Mouse (Mus musculus) hindbrain, embryonic 14.5 days (tissue): ENCODE data around the gene Ube2o. TPM values are rescaled to one million over a fixed set of nuclear protein-coding genes. Genes with fewer than 3 reads are reported as not detected.
A peak's percentile ranks its signal among the peaks of the same experiment; 100 is the strongest.

Source experiments
- ATAC-seq: fragments of 200-750 bp; cut with Nextera tagmentation; 2 replicates; pipeline ENCODE4 v1.8.0; 2017; ENCODE audit warnings: moderate number of reproducible peaks, mild to moderate bottlenecking, moderate TSS enrichment, moderate library complexity; ENCODE audit not compliant: low FRiP score
- DNase-seq: peaks from one replicate; pipeline ENCODE4 v3.0.0-alpha.2; 2015; ENCODE audit warnings: low spot score
- H3K27ac ChIP-seq: fragments of 300-500 bp; sonication (generic); 2 replicates; pipeline ENCODE4 v1.5.1; 2014; ENCODE audit warnings: mild to moderate bottlenecking, moderate library complexity
- H3K27me3 ChIP-seq: fragments of 300-500 bp; sonication (generic); 2 replicates; pipeline ENCODE4 v1.6.1; 2014; ENCODE audit warnings: mild to moderate bottlenecking, low read length, mixed read lengths; ENCODE audit not compliant: control insufficient read depth, insufficient read depth
- H3K36me3 ChIP-seq: fragments of 300-500 bp; sonication (generic); replicated peaks from 2 replicates; pipeline ENCODE4 v1.6.1; 2014; ENCODE audit not compliant: control insufficient read depth, insufficient read depth
- H3K4me1 ChIP-seq: fragments of 300-500 bp; sonication (generic); replicated peaks from 2 replicates; pipeline ENCODE4 v1.6.1; 2014; ENCODE audit warnings: antibody characterized with exemption, low read length, mixed read lengths; ENCODE audit not compliant: control insufficient read depth, insufficient read depth
- H3K4me2 ChIP-seq: fragments of 300-500 bp; sonication (generic); replicated peaks from 2 replicates; pipeline ENCODE4 v1.6.1; 2014; ENCODE audit warnings: mild to moderate bottlenecking, moderate library complexity
- H3K4me3 ChIP-seq: fragments of 300-500 bp; sonication (generic); replicated peaks from 2 replicates; pipeline ENCODE4 v1.5.1; 2014; ENCODE audit warnings: mild to moderate bottlenecking, low read length
- H3K9ac ChIP-seq: fragments of 300-500 bp; sonication (generic); 2 replicates; pipeline ENCODE4 v1.6.1; 2014
- H3K9me3 ChIP-seq: fragments of 300-500 bp; sonication (generic); 2 replicates; pipeline ENCODE4 v1.6.1; 2016; ENCODE audit warnings: low read length; ENCODE audit not compliant: control insufficient read depth
- WGBS: fragments of 180-500 bp; shearing (Covaris S2); extraction: QIAGEN DNeasy Blood & Tissue Kit; methylation state at CpG from one replicate; pipeline ENCODE4 v1.1.7; 2014; 5-methylcytosine and 5-hydroxymethylcytosine counted together
- polyA plus RNA-seq: library from polyadenylated mRNA; unstranded; fragments of >200 nt; fragmentation: Nextera tagmentation; extraction: Ambion mirVana; gene quantifications from 2 replicates; pipeline ENCODE4 v1.2.1, GENCODE M21; 2014

Gene Ube2o
- polyA plus RNA-seq, 1 experiment from 2014 or later, result 28.5 TPM

DNA sequence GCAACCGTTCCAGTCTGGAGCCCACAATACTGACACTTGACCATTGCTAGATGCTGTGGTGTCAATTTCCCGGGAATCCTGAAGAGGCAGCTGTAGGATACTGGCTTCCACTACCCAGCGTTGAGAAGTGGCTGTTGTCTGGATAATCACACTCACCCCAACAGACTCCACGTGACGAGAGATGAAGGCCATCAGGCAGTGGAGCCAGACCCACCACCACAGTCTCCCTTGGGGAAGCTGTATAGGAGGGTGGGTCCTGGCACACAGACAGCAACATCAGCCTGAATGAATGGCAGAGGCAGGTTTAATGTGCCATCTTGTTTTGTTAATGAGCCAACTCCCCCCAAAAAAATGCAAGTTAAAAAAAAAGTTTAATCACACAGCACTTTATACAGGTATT, 43.9 kb downstream of the Ube2o start:
- H3K27me3 ChIP-seq, result peaks cover 28% of the 10 kb centered on the region
- WGBS, result 66% methylated on average over 5 of the region's 5 CpGs
- peaks cover 56% of the 10 kb centered on the region for H3K36me3 ChIP-seq

GRCm38 (mm10) chr11:116536685-116537084, 44.6 kb downstream of the Ube2o start:
- WGBS, result 89% methylated on average over 7 of the region's 7 CpGs
- DNase-seq (no peak), ATAC-seq (no peak)
- Histone ChIP-seq H3K9me3 (no peaks in the 10 kb centered on the region), H3K4me2 (no peak overlapping the region), H3K27me3 (peaks cover 35% of the 10 kb centered on the region), H3K9ac (no peak overlapping the region), H3K4me1 (peaks cover 17% of the 10 kb centered on the region), H3K27ac (no peak overlapping the region), H3K36me3 (peaks cover 49% of the 10 kb centered on the region), H3K4me3 (no peak overlapping the region)

More for the DNA sequence above, 43.9 kb downstream of the Ube2o start:
- no peak for DNase-seq
- Histone ChIP-seq H3K4me2 (no peak overlapping the region), H3K9ac (no peak overlapping the region), H3K4me1 (peaks cover 13% of the 10 kb centered on the region), H3K4me3 (no peak overlapping the region), H3K27ac (no peak overlapping the region), H3K9me3 (no peaks in the 10 kb centered on the region)
- ATAC-seq, result no peak

GRCm38 (mm10) chr11:116534154-116534865, 46.9 kb downstream of the Ube2o start:
- no peak overlapping the region for H3K27ac ChIP-seq
- peak overlapping the region; percentile 35; the same call in 1 of the 2 replicates for H3K9ac ChIP-seq
- H3K27me3 ChIP-seq, result peaks cover 49% of the 10 kb centered on the region
- H3K36me3 ChIP-seq, result peaks cover 25% of the 10 kb centered on the region
- 19% methylated on average over 19 of the region's 20 CpGs for WGBS
- peak overlapping the region; percentile 36 for H3K4me3 ChIP-seq
- H3K9me3 ChIP-seq, result no peaks in the 10 kb centered on the region
- ATAC-seq (0 out of 2 replicates have a peak, but pooled peaks have one; percentile 32), DNase-seq (peak; percentile 80)
- H3K4me2 ChIP-seq, result peak overlapping the region; percentile 70
- peaks cover 30% of the 10 kb centered on the region for H3K4me1 ChIP-seq

- ATAC-seq, result no peak; the same call in 1 of the 2 replicates
- Histone ChIP-seq H3K4me3 (peak overlapping the region; percentile 36), H3K4me2 (peak overlapping the region; percentile 70), H3K27me3 (peaks cover 49% of the 10 kb centered on the region), H3K27ac (no peak overlapping the region), H3K9ac (peak overlapping the region; percentile 35), H3K4me1 (peaks cover 30% of the 10 kb centered on the region), H3K36me3 (peaks cover 18% of the 10 kb centered on the region), H3K9me3 (no peaks in the 10 kb centered on the region)
- DNase-seq, result no peak
- 1% methylated on average over 61 of the region's 63 CpGs for WGBS
Measured at GRCm38 (mm10) chr11:116533341-116534153, 47.7 kb downstream of the Ube2o start.

- Histone ChIP-seq H3K4me3 (peak overlapping the region; percentile 36), H3K9ac (peak overlapping the region; percentile 35), H3K4me1 (peaks cover 30% of the 10 kb centered on the region), H3K4me2 (peak overlapping the region; percentile 70), H3K36me3 (peaks cover 11% of the 10 kb centered on the region), H3K27ac (no peak overlapping the region), H3K27me3 (peaks cover 49% of the 10 kb centered on the region), H3K9me3 (no peaks in the 10 kb centered on the region)
- DNase-seq (peak; percentile 47), ATAC-seq (no peak)
- under 1% methylated on average over 50 of the region's 50 CpGs for WGBS
Measured at GRCm38 (mm10) chr11:116532810-116533338, 48.4 kb downstream of the Ube2o start.

DNA sequence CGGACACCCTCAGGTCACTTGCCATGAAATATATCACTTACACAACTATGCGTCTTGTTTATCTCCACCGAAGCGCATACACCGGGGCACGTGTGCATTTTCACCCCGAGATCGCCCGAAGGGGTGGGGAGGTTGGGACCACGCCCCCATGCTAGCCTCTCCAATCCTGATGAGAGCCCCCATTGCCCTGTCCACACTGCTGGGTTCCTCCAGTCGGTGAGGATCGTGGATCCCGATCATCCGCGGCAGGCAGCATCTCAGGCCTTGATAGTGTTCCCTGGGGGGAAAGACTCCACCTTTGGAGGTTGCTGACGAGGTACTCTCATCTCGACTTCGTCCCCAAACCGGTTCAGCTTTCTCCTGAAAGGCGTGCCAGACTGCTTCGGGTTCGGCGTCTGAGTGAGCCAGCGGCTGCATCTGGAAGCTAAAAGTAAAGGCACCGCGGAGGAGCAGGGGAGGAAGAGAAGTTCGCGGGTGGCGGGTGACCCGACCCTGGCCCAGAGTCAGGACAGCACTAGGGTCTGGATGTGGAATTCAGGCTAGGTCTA, 48.9 kb downstream of the Ube2o start:
- DNase-seq (no peak), ATAC-seq (no peak)
- Histone ChIP-seq H3K9ac (peak overlapping the region; percentile 35), H3K36me3 (peaks cover 9% of the 10 kb centered on the region), H3K4me2 (peak overlapping the region; percentile 70), H3K4me1 (peaks cover 30% of the 10 kb centered on the region), H3K9me3 (no peaks in the 10 kb centered on the region), H3K27ac (no peak overlapping the region), H3K4me3 (peak overlapping the region; percentile 36), H3K27me3 (peaks cover 49% of the 10 kb centered on the region)
- 1% methylated on average over 30 of the region's 30 CpGs for WGBS

DNA sequence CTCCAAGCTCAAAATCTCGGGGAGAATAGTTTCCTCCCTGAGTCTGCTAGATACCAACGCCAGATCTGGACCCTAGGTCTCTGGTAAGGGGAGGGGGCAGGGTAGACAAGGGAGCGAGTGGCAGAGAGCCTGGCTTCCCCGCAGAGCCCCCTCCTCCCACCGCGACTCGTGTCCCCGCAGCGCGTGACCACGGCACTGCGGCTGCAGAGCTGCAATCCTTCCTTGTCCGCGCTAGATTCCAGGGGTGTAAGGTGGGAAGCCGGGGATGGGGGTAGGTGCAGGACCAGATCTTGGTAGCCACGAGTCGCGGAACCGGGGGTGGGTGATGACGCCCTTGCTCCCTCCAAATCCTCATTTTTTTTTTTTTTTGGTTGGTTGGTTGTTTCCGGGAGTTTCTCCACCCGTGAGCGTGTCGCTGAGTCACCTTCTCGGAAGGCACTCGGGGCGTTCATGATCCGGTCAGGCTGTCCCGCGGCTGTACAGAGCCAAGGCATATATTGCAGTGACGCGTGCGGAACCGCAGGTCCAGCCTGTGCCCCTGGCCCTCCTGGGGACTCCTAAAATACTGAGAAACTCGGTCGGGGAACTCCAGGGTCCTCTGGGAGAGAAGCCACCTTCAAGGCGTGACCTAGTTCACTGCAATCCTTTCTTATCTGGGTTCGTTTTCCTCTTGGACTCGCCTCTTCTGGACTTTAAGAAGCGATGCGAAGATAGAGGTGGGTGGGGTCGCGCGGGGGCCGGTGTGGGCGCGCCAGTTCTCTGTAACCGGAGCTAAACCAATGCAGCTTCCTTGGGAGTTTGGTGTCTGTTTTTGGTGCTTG, 49.7 kb downstream of the Ube2o start:
- peaks cover 49% of the 10 kb centered on the region for H3K27me3 ChIP-seq
- ATAC-seq, result no peak
- 0 out of 2 replicates have a peak, but pooled peaks cover 3% of the 10 kb centered on the region for H3K36me3 ChIP-seq
- H3K4me3 ChIP-seq, result peak overlapping the region; percentile 36
- H3K9ac ChIP-seq, result no peak overlapping the region
- peaks cover 30% of the 10 kb centered on the region for H3K4me1 ChIP-seq
- peak overlapping the region; percentile 70 for H3K4me2 ChIP-seq
- DNase-seq, result no peak
- WGBS, result 3% methylated on average over 48 of the region's 48 CpGs
- H3K27ac ChIP-seq, result no peak overlapping the region
- H3K9me3 ChIP-seq, result no peaks in the 10 kb centered on the region

DNA sequence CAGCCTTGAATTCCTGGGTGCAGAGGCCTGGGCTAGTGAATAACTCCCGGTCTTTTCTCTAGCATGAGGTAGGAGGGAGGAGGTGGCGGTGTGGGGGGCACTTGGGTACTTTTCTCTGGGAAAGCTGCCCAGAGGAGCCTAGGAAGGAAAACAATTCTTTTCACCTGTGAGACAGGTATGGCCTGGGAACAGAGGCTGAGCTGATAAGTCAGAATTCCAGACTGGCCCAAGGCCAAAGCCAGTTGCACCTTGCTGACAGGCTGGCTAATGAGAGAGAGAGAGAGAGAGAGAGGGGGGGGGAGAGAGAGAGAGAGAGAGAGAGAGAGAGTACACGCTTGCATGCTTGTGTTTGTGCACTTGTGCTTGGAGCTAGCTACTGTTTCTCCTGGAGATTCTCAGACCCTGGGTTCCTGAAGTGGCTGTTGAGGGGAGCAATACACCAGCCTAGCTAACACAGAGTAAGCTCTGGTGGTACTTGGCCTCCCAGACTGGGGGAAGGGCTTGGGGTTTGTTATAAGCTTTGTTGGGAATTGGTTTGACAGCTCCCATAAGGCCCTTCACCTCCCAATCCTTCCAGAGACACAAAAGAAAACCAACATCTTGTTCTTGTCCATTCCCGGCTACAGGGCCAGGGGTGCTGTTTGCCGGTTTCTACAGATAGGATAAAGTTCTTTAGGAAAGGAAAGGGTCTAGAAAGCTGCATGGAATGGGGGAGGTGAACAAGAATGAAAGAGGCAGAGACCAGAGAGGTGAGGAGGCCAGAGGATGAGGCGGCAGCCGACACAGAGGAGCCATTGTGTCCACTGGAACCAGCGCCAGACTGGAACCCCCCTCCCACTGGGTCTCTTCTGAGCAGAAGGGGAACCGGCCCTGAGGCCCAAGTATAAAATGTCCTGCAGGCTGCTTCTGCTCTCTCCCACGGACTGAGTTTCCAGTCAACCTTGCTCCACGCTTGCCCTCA, 50.8 kb downstream of the Ube2o start, which contains the start of gene Sphk1:
TSS of gene Sphk1 (plus strand) at position 739 of the 961 bp plus-strand sequence.
- Histone ChIP-seq H3K4me2 (peak within 1 kb of the TSS; percentile 70), H3K4me3 (peak within 1 kb of the TSS; percentile 36), H3K27me3 (peaks cover 49% of the 10 kb centered on the region), H3K9ac (no peak within 1 kb of the TSS), H3K9me3 (no peaks in the 10 kb centered on the region), H3K4me1 (peaks cover 30% of the 10 kb centered on the region), H3K27ac (no peak within 1 kb of the TSS), H3K36me3 (no peaks in the 10 kb centered on the region)
- 22% methylated on average over 11 of the region's 11 CpGs for whole genome bisulfite sequencing
- ATAC-seq (no peak), DNase-seq (no peak)
